Mouse (Mus musculus): ENCODE data around the gene Macrod2.

DNA sequence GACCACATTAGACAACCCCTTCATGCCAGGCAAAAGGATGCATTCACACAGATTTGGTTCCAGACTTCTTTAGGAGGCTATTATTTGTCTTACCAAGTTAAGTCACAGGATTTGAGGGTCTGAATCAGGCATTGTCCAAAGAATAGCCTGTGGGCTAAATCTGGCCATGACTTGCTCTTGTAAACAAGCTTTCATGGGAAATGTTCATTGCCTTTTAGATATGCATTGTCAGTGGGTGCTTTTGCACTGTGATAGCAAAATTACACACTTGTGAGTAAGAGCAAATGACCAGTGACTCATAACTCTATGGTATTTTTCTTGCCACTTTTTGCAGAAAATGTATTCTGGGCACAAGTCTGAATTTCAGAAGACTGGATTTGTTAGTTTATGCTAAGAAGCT lies 1150.8 kb downstream of the Macrod2 start:
- TF ChIP-seq POLR2A (IDR thresholded peaks at IDR 0.05; ENCODE audit: low read depth, low read length) (no peak), CTCF (IDR thresholded peaks at IDR 0.05; ENCODE audit: extremely low read depth, insufficient read length, insufficient replicate concordance, low read depth, low read length) (no peak)
